Mouse (Mus musculus) E14TG2a.4 (cell line): Measurements from ENCODE around the gene Marf1.

Experiments used
- CTCF ChIP-seq: conservative IDR thresholded peaks from 2 replicates; pipeline ENCODE4 v1.5.1; 2014; ENCODE audit warnings: low read length
- NANOG ChIP-seq: IDR thresholded peaks from 2 replicates; pipeline ENCODE4 v1.6.1; 2014; ENCODE audit warnings: borderline replicate concordance, low read length, mixed read lengths

DNA sequence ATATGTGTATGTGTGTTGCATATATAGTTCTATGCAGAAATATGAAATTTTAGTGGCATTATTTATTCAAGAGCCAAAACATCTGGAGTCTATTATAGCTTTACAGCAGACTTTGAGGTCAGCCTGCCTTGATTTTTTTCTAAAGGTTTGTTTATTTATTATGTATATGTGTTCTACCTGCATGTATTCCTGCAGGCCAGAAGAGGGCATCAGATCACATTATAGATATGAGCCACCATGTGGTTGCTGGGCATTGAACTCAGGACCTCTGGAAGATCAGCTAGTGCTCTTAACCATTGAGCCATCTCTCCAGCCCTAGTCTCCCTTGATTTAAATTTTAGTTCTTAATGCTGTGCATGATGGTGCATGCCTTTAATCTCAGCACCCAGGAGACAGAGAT is 15.4 kb downstream of the Marf1 start:
- TF ChIP-seq CTCF (no peak), NANOG (no peak)
